Mouse (Mus musculus): ENCODE measurements around the gene 1700012B09Rik.

- TF ChIP-seq CHD1 (IDR thresholded peaks at IDR 0.05; ENCODE audit: low read depth, low read length): no peak
- no peak for TF ChIP-seq CTCF (IDR thresholded peaks at IDR 0.05 in 2 of 3, conservative IDR thresholded peaks at IDR 0.05 in 1 of 3; ENCODE audit: control insufficient read depth in 1 of 3, insufficient read depth in 1 of 3, low read depth in 2 of 3, low read length in 3 of 3, poor library complexity in 1 of 3, severe bottlenecking in 1 of 3)
- TF ChIP-seq RAD21 (IDR thresholded peaks at IDR 0.05; ENCODE audit: low read depth, low read length): no peak
- no peak for TF ChIP-seq E2F4 (IDR thresholded peaks at IDR 0.05; ENCODE audit: borderline replicate concordance, low read depth, low read length)
- TF ChIP-seq ZMIZ1 (IDR thresholded peaks at IDR 0.05; ENCODE audit: low read depth, low read length): no peak
- TF ChIP-seq MEF2A (IDR thresholded peaks at IDR 0.05; ENCODE audit: extremely low read depth, insufficient replicate concordance, low read depth, low read length, poor library complexity, severe bottlenecking): no peak
- TF ChIP-seq ETS1 (IDR thresholded peaks at IDR 0.05; ENCODE audit: low read depth, low read length): no peak
Observed at GRCm38 (mm10) chr9:14730941-14731541, 39.8 kb downstream of the 1700012B09Rik start.

All from MEL (cell line).